Mouse (Mus musculus) small intestine, adult 2 months (tissue): ENCODE results near the gene Golph3l.

Source experiments
- CTCF ChIP-seq: fragments of 200-500 bp; IDR thresholded peaks from 2 replicates; pipeline ENCODE4 v1.5.1; 2012; ENCODE audit warnings: low read depth, mild to moderate bottlenecking, control low read depth, inconsistent platforms, low read length, moderate library complexity, mixed read lengths; ENCODE audit not compliant: insufficient replicate concordance, insufficient read length; ENCODE audit errors: extremely low read depth
- POLR2A ChIP-seq: fragments of 200-500 bp; IDR thresholded peaks from 2 replicates; pipeline ENCODE4 v1.6.1; 2012; ENCODE audit warnings: low read depth, mild to moderate bottlenecking, control low read depth, inconsistent platforms, low read length, moderate library complexity

DNA sequence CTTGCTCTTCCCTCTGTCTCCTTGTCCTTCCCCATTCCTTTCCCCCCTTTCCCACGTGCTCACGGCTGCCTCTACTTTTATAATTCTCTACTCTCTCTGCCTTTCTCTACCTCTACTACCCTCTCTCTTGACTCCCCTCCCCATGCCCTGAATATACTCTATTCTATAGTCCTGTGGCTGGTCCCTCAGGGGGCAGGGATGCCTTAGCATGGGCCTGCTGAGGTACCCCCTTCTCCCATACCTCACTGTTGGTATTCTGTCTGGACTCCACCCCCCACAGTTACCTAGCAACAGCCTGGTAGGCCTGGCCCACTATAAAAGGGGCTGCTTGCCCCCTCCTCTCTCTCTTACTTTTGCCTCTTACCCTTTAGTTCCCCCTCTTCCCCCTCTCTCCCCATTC, 34.8 kb downstream of the Golph3l start:
- TF ChIP-seq POLR2A: no peak
- no peak for TF ChIP-seq CTCF
